Mouse (Mus musculus): Measurements from ENCODE around the gene Dlgap1. TPM values are rescaled to one million over a fixed set of nuclear protein-coding genes. Genes with fewer than 3 reads are reported as not detected.

Dlgap1 gene
- total and polyA plus RNA-seq, 3 experiments: 0.39 to 1.6 (median 0.52) TPM

DNA sequence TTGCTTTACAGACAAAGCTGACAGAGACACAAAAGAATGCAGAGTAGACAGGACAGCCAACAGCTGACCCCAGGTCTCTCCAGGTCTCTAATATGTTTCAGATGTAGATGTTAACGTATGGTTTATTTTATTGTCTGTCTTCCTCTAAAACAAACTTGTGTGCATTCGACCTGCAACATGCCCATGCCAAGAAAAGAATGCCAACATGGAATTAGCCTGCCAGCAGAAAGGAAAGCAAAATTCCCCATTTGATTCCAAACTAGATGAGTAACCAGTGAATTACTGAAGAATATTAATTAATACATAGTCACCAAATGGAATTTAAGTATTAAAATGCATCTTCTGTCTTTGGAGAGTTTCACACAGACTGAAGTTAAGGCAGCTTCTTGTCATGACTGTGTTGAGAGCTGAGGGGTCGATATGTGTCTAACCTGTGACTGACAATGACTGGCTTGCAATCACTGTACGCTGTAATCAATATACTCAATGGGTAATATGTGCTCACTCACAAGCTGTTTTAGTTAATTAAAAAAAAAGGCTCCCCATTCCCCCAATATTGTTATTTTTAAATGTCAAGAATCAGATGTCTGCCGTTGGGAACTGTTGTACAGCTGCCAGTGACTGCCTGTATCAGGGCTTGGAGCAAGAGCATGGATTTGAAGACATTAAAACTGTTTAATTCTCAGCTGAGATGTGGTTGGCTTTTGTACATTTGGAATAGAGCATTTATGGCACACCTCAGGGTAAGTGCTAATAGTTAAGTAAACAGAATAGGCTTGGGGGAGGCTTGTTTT is 552.4 kb downstream of the Dlgap1 start:
- no peak overlapping the region for H3K27ac ChIP-seq
- H3K9ac ChIP-seq (ENCODE audit: low read depth, low read length): no peak overlapping the region
- H3K27me3 ChIP-seq (ENCODE audit: control insufficient read depth, insufficient read depth, low read length): no peaks in the 10 kb centered on the region
- no peaks in the 10 kb centered on the region for H3K36me3 ChIP-seq (ENCODE audit: control insufficient read depth, insufficient read depth, low read length)
- no peak for TF ChIP-seq POLR2A (IDR thresholded peaks at IDR 0.05; ENCODE audit: insufficient read depth, low read depth, low read length)
- no peak for TF ChIP-seq EP300 (IDR thresholded peaks at IDR 0.05; ENCODE audit: insufficient read depth, low read depth, low read length)
- no peak for TF ChIP-seq CTCF (IDR thresholded peaks at IDR 0.05)
- no peaks in the 10 kb centered on the region for H3K79me2 ChIP-seq (replicated peaks; ENCODE audit: control insufficient read depth, insufficient read depth, low read length)
- no peak overlapping the region for H3K4me3 ChIP-seq
- intact Hi-C loops (cut with DNase I): loop anchor here (10.0 kb wide), 1 partner anchor 444 kb away; no protein-coding TSS in a partner anchor
- no peak for DNase-seq
- WGBS: 59% methylated on average over 5 of the region's 5 CpGs
- H3K4me1 ChIP-seq (ENCODE audit: control insufficient read depth, insufficient read depth, low read length): no peaks in the 10 kb centered on the region

DNA sequence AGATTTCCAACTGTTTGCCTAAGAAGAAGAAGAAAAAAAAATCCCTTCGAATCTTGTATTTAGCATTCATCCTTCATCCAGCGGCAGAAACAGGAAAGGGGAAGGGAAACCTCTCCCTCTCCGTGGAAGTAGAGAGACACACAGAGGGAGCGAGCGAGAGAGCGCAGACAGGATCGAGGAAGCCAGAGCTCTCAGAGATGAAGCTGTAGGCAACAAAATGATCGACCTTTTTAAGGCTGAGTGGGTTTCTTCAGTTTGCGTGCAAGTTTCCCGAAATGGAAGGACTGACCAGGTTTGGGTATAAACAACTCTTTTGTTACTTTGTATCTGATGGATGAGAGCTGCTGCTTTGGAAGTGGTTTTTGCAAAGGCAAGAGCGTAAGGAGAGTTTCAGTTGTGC is 553.1 kb downstream of the Dlgap1 start:
- 29% methylated on average over 11 of the region's 11 CpGs for WGBS
- H3K4me3 ChIP-seq: no peak overlapping the region
- no peaks in the 10 kb centered on the region for H3K27me3 ChIP-seq (ENCODE audit: control insufficient read depth, insufficient read depth, low read length)
- H3K9ac ChIP-seq (ENCODE audit: low read depth, low read length): no peak overlapping the region
- intact Hi-C loops (cut with DNase I): loop anchor here (10.0 kb wide), 1 partner anchor 443 kb away; no protein-coding TSS in a partner anchor
- no peaks in the 10 kb centered on the region for H3K79me2 ChIP-seq (replicated peaks; ENCODE audit: control insufficient read depth, insufficient read depth, low read length)
- no peak overlapping the region for H3K27ac ChIP-seq
- DNase-seq: no peak
- no peaks in the 10 kb centered on the region for H3K4me1 ChIP-seq (ENCODE audit: control insufficient read depth, insufficient read depth, low read length)
- H3K36me3 ChIP-seq (ENCODE audit: control insufficient read depth, insufficient read depth, low read length): no peaks in the 10 kb centered on the region
- TF ChIP-seq CTCF (IDR thresholded peaks at IDR 0.05): no peak
- no peak for TF ChIP-seq EP300 (IDR thresholded peaks at IDR 0.05; ENCODE audit: insufficient read depth, low read depth, low read length)
- TF ChIP-seq POLR2A (IDR thresholded peaks at IDR 0.05; ENCODE audit: insufficient read depth, low read depth, low read length): no peak

DNA sequence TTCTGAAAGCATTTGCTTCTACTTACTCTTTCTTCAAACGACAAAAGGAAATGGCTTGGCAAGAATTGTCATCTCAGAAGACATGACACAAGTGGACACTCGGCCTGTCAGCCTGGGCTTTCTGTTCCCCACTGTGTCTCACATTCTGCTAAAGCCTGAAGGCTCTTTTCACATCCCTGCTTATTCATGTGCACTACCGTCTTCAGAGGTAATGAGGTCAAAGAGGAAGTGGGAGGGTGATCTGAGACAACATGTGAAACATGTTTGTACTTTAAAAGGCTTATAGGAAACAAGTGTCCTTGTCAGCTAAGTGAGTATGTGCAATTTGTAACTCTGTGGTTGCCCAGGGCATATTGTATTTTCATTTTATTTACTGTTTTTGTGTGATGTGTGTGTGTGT is 557.1 kb downstream of the Dlgap1 start:
- 37% methylated on average over 3 of the region's 3 CpGs for WGBS
- H3K9ac ChIP-seq (ENCODE audit: low read depth, low read length): no peak overlapping the region
- no peaks in the 10 kb centered on the region for H3K4me1 ChIP-seq (ENCODE audit: control insufficient read depth, insufficient read depth, low read length)
- TF ChIP-seq EP300 (IDR thresholded peaks at IDR 0.05; ENCODE audit: insufficient read depth, low read depth, low read length) (no peak), POLR2A (IDR thresholded peaks at IDR 0.05; ENCODE audit: insufficient read depth, low read depth, low read length) (no peak), CTCF (IDR thresholded peaks at IDR 0.05) (no peak)
- no peak for DNase-seq
- no peaks in the 10 kb centered on the region for H3K36me3 ChIP-seq (ENCODE audit: control insufficient read depth, insufficient read depth, low read length)
- no peaks in the 10 kb centered on the region for H3K27me3 ChIP-seq (ENCODE audit: control insufficient read depth, insufficient read depth, low read length)
- H3K27ac ChIP-seq: no peak overlapping the region
- no peak overlapping the region for H3K4me3 ChIP-seq
- H3K79me2 ChIP-seq (replicated peaks; ENCODE audit: control insufficient read depth, insufficient read depth, low read length): no peaks in the 10 kb centered on the region
- intact Hi-C loops (cut with DNase I): loop anchor here (5.0 to 10.0 kb wide), 2 partner anchors 106 to 439 kb away; no protein-coding TSS in a partner anchor

DNA sequence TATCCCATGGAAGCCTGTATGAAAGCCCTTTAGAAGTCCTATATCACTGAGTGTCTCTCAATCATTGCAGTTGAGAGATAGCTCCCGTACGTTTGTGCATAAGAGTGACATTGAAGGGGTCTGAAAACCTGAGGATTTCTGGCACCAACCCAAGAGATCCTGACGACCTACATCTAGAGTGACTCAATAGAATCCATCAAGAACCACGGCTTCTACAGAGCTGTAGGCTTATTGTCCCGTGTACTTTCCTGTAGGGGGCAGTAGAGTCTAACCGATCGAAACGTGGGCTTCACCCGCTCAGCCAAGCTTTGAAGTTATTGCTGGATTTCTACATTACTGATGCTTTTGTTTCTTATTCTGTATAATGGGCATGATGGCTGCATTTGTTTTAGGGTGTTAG is 558.2 kb downstream of the Dlgap1 start:
- DNase-seq: peak in 1 of 2 experiments; percentile 8
- intact Hi-C loops (cut with DNase I): loop anchor here (1.0 to 10.0 kb wide), 3 partner anchors 105 to 438 kb away; no protein-coding TSS in a partner anchor
- Histone ChIP-seq H3K79me2 (replicated peaks; ENCODE audit: control insufficient read depth, insufficient read depth, low read length) (no peaks in the 10 kb centered on the region), H3K27ac (no peak overlapping the region), H3K4me1 (ENCODE audit: control insufficient read depth, insufficient read depth, low read length) (no peaks in the 10 kb centered on the region), H3K9ac (ENCODE audit: low read depth, low read length) (no peak overlapping the region), H3K27me3 (ENCODE audit: control insufficient read depth, insufficient read depth, low read length) (no peaks in the 10 kb centered on the region), H3K4me3 (no peak overlapping the region), H3K36me3 (ENCODE audit: control insufficient read depth, insufficient read depth, low read length) (no peaks in the 10 kb centered on the region)
- 13% methylated on average over 9 of the region's 9 CpGs for WGBS
- TF ChIP-seq EP300 (IDR thresholded peaks at IDR 0.05; ENCODE audit: insufficient read depth, low read depth, low read length) (no peak), CTCF (IDR thresholded peaks at IDR 0.05) (peak; percentile 74)

DNA sequence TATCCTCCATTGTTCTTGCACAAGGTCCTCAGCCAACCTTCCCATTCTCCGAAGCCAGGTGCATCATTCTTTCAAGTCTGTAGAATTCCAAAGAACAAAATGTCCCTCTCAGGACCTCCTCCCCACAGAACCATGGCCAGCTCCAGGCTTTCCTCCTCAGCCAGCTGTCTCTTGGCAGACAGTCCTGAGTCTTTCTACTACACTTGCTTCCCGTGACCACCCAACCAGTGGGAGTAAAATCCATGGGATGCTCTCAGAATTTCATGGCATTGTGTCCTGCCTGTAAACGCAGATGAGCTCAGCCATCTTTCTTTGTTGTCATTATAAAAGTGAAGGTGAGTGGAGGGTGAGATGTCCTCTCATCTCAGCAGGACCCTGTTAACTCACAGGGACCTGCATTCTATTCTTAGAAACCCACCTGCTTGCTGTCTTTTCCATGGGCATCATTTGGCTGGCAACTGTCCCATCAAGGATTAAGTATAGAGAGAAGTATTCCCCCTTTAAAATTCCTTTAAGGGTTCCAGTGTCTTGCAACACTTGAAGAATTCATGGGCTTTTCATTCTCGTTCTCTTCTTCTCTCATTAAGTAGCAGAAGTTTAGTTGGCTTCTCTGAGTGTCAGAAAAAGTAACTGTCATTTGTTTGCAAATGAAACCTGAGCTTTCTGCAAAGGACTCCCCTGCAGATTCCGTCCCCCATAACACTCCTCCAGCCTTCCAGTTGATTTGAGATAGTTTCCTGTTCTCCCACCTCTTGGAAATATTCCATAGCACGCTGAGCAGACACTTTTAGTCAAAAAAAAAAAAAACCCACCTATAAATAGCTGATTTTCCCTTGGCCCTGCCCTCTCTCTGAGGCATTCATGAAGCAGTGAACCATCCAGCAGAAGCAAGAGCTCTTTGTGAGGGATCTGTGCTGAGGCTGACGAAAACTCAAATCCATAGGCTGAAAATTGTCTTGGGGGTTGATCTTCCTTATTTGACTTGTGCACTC is 559.6 kb downstream of the Dlgap1 start:
- no peak for DNase-seq

More for the DNA sequence above, 559.6 kb downstream of the Dlgap1 start:
- no peak overlapping the region for H3K4me3 ChIP-seq
- intact Hi-C loops (cut with DNase I): loop anchor here (5.0 to 10.0 kb wide), 2 partner anchors 104 to 436 kb away; no protein-coding TSS in a partner anchor
- no peaks in the 10 kb centered on the region for H3K36me3 ChIP-seq (ENCODE audit: control insufficient read depth, insufficient read depth, low read length)
- 33% methylated on average over 7 of the region's 7 CpGs for whole genome bisulfite sequencing
- no peak overlapping the region for H3K9ac ChIP-seq (ENCODE audit: low read depth, low read length)
- H3K27ac ChIP-seq: no peak overlapping the region
- H3K27me3 ChIP-seq (ENCODE audit: control insufficient read depth, insufficient read depth, low read length): no peaks in the 10 kb centered on the region
- no peaks in the 10 kb centered on the region for H3K4me1 ChIP-seq (ENCODE audit: control insufficient read depth, insufficient read depth, low read length)
- TF ChIP-seq POLR2A (IDR thresholded peaks at IDR 0.05; ENCODE audit: insufficient read depth, low read depth, low read length) (no peak), CTCF (IDR thresholded peaks at IDR 0.05) (no peak), EP300 (IDR thresholded peaks at IDR 0.05; ENCODE audit: insufficient read depth, low read depth, low read length) (no peak)
- H3K79me2 ChIP-seq (replicated peaks; ENCODE audit: control insufficient read depth, insufficient read depth, low read length): no peaks in the 10 kb centered on the region

All from heart, adult 2 months (tissue).